Mouse (Mus musculus): ENCODE measurements around the gene Synpo2.

Synpo2 gene

GRCm38 (mm10) chr3:123095111-123095510 is 140.8 kb downstream of the Synpo2 start:
- DNase-seq (ENCODE audit: extremely low read depth, low read depth, low spot score), result no peak

DNA sequence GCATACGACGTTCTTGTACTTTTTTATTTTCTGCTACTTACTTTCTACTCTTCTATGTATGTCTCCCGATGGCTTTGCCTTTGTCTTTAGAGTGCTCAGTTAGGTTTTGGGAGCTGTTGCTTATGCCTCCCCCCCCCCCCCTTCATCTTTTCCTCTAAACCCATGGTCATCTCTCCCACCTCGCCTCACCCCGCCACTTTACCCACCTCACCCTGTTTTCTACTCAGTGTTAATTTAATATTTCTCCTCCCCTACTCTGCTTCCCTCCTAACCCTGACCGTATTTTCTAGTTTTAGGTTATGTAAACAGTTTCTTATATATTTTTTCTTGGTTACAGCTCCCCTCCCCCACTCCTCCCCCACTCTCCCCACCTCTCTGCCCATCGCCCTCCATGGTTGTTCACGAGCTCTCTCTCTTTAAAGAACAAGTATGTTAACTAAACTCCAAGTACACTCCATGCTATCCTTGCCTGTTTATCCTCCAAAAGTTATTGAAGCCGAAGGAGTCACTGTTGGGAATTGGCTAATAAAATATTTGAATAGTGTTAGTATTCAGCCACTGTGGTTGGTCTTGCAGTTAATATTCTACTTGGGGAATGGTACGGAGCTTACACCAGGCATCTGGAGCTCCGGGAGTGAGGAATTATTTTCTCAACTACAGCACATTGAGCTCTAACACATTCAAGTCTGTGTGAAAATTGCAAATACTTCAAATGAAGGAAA is 142.1 kb downstream of the Synpo2 start:
- no peak for DNase-seq (ENCODE audit: extremely low read depth, low read depth, low spot score)

DNA sequence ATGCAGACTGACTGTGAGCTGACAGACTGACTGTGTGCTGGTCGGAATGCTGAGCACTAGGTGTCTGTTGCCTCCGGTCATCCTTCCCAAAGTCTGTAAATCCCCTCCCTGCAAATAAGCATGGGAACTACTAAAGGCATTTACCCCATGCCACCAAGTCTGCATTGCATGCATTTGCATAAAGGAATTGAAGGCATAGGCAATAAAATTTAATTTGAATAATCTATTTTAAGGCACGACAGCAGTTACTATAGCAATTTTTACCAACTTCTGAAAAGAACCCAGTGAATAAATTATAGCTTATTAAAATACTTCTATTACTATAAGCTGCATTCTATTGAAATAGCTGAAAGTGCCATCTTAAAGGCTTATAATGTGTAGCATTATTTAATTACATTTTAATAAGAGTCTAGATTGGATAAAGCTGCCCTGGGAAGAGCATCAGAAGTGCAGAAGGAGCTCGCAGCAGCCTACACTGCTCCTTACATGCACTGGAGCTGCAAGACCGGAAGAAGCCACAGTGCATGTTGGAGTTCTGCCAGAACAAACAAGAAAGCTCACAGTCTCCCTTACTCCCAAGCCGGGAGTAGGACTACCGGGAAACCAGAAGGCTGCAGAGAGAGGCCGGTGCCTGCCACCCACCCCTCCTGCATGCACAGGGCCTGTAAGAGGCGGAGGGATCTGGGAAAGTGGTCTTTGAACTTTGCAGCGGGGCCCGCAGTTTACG is 142.9 kb downstream of the Synpo2 start:
- no peak for DNase-seq (ENCODE audit: extremely low read depth, low read depth, low spot score)

GRCm38 (mm10) chr3:123092442-123092841 is 143.5 kb downstream of the Synpo2 start:
- no peak for DNase-seq (ENCODE audit: extremely low read depth, low read depth, low spot score)

GRCm38 (mm10) chr3:123089297-123090020 is 146.5 kb downstream of the Synpo2 start:
- no peak for DNase-seq (ENCODE audit: extremely low read depth, low read depth, low spot score)

DNA sequence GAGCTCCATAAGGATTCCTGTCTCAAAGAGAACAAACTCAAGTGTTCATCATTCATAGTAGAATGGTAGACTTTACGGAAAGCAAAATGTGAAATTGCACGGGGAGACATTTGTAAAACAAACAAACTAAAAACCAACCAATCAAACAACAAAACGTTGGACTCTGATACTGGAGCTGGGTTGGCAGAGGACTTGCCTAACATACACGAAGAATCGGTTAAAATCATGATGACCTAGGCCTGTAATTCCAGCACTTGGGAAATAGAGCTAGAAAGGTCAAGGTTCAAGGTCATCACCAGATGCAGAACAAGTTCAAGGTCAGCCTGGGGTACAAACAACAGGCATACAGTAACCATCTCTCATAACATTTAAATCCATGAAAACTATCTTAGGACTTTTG is 147.7 kb downstream of the Synpo2 start:
- no peak for DNase-seq (ENCODE audit: extremely low read depth, low read depth, low spot score)

DNA sequence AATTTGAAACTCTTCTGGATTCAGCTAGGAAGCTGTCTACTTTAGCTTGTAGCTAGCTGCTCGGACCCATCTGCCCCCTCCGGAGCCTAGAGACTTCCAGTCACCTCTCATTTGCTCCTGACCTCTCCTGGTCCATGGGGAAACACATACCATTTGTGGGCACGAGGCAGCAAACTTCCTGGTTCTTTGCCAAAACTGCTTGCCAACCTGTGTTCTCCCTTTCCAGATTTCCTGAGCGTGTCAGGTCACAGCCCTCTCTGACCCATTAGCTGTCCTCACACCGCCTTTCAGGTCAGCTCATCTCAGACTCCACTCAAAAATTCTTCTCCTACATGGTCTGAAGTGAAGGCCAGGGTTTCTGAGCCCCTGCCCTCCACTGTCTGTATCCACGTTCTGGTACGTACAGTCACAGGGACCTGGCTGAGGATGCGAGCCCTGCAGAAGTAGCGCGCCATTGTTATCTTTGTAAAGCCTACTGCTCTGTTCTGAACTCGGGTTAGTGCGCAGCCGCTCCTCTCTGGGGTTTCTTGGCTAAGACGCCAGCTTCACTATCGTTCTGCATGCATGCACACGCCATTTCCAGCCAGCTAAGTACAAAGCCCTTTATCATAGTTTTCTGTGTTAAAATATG is 150.0 kb downstream of the Synpo2 start:
- DNase-seq (ENCODE audit: extremely low read depth, low read depth, low spot score), result no peak

DNA sequence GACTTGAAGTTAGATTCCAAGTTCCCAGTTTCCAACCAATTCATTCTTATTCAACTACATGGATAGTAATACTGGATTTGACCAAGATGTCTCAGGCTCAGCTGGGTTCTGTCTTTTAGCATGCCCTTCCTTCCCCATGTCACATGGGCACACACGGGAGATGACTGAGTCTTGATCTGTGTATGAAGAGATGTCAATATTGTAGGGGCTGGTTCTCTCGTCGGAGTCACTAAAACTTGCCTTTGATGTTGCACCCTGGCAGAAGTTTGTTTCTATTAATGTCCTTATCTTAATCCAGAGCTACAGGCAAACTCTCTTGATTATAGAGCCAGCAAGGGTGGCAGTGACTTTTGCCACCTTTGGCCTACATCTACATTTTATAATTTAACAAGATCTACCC is 154.3 kb downstream of the Synpo2 start:
- no peak for DNase-seq (ENCODE audit: extremely low read depth, low read depth, low spot score)

GRCm38 (mm10) chr3:123080943-123081342 is 155.0 kb downstream of the Synpo2 start:
- no peak for DNase-seq (ENCODE audit: extremely low read depth, low read depth, low spot score)

DNA sequence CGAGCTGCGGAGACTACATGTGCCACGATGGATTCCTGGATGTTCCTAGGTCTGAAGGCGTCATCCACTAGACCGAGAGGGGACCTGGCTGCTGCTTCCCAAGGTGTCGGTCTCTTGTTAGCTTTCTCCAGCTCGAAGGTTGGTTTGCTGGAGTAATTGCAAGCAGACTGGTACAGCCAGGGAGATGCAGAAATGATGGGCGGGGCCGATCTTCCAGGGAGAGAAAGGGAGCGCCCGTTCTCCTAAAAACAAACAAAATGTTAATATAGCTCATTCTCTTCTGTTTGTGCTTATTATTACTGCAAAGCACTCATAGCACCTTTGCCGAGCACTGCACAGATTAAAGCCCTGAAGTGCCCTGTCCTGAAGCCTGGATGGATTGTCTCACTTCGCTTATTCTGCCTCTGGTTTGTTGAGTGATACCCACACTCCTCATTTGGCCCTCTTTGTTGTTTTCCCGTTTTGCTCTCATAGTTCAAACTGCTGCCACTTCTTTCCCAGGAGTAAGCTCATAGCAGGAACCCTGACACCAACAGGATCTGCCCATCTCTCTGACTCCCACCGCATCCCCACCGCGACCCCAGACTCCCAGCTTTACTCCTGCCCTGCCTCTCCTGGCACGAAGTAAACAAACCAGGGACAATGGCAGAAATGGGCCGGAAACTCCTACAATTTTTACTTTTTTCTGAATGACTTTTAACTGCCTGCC is 155.8 kb downstream of the Synpo2 start:
- DNase-seq (ENCODE audit: extremely low read depth, low read depth, low spot score), result no peak

DNA sequence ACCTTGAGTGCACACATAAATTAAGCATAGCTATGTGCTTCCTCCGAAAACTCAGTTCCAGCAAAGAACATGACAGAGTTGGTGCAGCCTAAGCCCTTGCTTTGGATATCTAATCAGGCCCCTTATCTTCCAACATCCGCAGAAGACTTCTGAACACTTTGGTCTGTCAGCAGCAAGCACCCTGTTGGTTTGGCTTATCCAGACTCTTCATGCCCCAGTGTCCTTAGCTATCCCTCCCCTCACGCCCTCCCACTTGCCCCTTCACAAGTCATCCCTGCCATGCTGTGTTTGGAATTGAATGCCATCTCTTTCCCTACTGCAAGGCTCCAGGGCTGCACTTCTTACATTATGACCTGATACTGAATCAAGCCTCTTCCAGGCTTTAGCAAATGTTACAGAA is 160.2 kb downstream of the Synpo2 start:
- no peak for DNase-seq (ENCODE audit: extremely low read depth, low read depth, low spot score)

GRCm38 (mm10) chr3:123075034-123075433 is 160.9 kb downstream of the Synpo2 start:
- no peak for DNase-seq (ENCODE audit: extremely low read depth, low read depth, low spot score)

DNA sequence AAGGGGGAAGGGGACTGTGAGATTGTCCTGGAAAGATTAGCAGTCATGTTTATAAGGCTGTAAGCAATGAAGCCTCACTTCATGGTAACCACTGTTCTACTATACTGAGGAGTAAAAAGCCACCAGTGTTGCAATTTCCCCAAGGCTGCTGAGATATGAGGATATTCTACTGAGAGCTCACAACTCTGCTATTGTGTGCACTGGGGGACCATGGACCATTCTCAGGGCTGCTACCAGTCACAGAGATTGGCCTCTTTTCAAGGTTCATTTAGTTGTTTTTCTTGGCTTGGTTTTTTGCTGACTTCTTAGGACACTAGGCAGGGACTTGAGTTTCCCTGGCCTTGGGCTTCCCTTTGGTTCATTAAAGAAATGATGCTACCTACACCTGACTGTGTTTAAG is 162.6 kb downstream of the Synpo2 start:
- DNase-seq (ENCODE audit: extremely low read depth, low read depth, low spot score), result no peak

DNA sequence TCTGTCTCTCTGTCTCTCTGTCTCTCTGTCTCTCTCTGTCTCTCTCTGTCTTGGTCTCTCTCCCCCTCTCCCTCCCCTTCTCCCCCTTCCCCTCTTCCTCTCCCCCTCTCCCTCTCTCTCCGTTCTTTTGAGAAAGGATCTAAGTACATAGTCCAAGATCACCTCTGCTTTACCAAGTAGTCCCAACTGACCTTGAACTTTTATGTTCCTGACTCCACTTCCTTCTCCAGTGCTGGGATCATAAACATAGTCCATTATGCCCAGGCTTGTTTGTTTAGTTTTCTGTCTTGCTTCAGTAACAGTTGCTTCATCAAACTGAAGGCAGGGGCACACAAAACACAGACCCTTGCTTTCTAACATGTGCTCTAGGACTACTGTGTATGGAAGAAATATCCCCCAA is 163.5 kb downstream of the Synpo2 start:
- DNase-seq (ENCODE audit: extremely low read depth, low read depth, low spot score), result no peak

GRCm38 (mm10) chr3:123070996-123071395 is 165.0 kb downstream of the Synpo2 start:
- no peak for DNase-seq (ENCODE audit: extremely low read depth, low read depth, low spot score)

- DNase-seq (ENCODE audit: extremely low read depth, low read depth, low spot score), result peak; percentile 85
Measured at GRCm38 (mm10) chr3:123066836-123067235, 169.1 kb downstream of the Synpo2 start.

DNA sequence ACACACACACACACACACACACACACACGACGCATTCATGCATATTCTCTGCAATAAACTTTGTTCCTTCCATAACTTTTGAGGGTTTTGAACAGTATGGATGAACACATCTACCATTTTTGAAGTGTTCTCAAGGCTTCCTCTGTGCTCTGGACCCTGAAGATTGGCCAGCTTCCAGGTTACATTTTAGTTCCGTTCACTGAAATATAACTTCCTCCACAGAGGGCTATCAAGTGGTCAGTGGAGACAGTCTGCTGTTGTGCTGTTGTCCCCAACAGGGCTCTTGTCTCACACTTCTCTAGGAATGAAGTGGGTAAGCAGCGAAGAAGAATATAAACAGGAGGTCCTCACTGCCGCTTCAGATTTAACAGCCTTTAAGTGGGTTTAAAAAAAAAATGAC is 170.5 kb downstream of the Synpo2 start:
- DNase-seq (ENCODE audit: extremely low read depth, low read depth, low spot score), result no peak

DNA sequence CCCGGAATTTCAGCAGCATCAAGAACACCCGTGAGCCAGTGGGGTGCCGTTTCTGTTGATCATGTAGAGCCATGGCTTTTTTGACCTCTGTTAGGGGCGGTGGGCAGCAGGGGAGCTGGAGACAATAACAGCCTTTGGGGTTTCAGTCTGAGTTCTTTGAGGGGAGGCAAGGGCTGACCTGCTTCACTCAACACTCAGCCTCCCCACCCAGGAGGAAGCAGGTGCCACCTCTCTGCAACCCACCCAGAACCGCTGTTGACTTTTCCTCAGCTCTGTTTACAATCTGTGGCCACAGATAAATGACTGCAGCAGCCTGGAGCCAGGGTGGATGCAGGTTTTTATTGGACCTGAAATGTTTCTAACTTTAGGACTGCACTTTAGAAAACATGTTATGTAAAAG is 171.8 kb downstream of the Synpo2 start:
- no peak for DNase-seq (ENCODE audit: extremely low read depth, low read depth, low spot score)

GRCm38 (mm10) chr3:123061931-123062330 is 174.0 kb downstream of the Synpo2 start:
- DNase-seq (ENCODE audit: extremely low read depth, low read depth, low spot score), result no peak

DNA sequence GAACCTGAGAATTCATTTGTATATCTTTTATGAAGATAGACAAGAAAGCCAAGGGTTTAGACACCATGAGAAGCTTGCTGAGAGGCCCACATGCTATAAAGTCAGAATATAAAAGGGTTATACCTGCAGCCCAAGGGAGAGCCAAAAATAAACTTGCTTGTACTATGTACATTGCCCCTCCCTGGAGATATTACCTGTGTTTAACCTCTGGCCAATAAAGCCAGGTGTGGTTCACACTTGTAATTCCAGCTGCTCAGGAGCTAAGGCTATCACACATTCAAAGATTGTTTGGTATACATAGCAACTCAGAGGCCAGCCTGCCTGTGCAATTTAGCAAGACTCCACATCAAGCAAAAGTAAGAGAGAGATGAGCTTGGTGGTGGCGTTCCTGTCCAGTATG is 177.1 kb downstream of the Synpo2 start:
- DNase-seq (ENCODE audit: extremely low read depth, low read depth, low spot score), result no peak

DNA sequence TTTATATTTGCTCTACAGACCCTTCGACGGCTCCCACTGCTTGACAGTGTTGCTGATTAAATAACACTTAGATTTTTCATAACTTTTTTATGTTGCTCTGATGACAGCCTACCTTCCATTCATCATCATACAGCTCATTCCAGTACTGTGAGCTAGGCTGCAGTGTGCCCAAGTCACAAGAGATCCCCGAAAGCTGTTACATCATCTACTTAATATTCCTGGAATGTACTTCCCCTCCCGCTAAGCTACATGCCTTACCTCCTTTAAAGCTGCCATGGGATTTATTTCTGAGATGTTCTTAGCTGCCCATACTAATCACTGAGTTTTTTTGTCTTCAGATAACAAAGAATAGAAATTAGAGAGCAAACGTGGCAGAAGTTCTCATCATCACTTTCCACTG is 181.8 kb downstream of the Synpo2 start:
- DNase-seq (ENCODE audit: extremely low read depth, low read depth, low spot score), result no peak

All from fat pad, adult 2 months (tissue).